Mouse (Mus musculus) heart, embryonic 16.5 days (tissue): ENCODE measurements around the gene Tacc2. TPM values are rescaled to one million over a fixed set of nuclear protein-coding genes. Genes with fewer than 3 reads are reported as not detected.

ENCODE experiments used
- ATAC-seq: fragments of 200-750 bp; cut with Nextera tagmentation; replicated peaks from 2 replicates; pipeline ENCODE4 v1.8.0; 2017; ENCODE audit warnings: moderate number of reproducible peaks; ENCODE audit not compliant: insufficient read depth, low FRiP score; ENCODE audit errors: extremely low read depth
- H3K27ac ChIP-seq: fragments of 300-500 bp; sonication (generic); 2 replicates; pipeline ENCODE4 v1.5.1; 2014; ENCODE audit warnings: mild to moderate bottlenecking, low read length, control low read depth, moderate library complexity
- H3K27me3 ChIP-seq: fragments of 300-500 bp; sonication (generic); 2 replicates; pipeline ENCODE4 v1.6.1; 2014; ENCODE audit warnings: low read length, mixed read lengths; ENCODE audit not compliant: control insufficient read depth, insufficient read depth
- H3K36me3 ChIP-seq: fragments of 300-500 bp; sonication (generic); 2 replicates; pipeline ENCODE4 v1.6.1; 2014; ENCODE audit not compliant: control insufficient read depth, insufficient read depth
- H3K4me1 ChIP-seq: fragments of 300-500 bp; sonication (generic); 2 replicates; pipeline ENCODE4 v1.6.1; 2014; ENCODE audit warnings: low read length, mixed read lengths; ENCODE audit not compliant: control insufficient read depth, insufficient read depth
- H3K4me2 ChIP-seq: fragments of 300-500 bp; sonication (generic); 2 replicates; pipeline ENCODE4 v1.6.1; 2014; ENCODE audit warnings: low read depth, mild to moderate bottlenecking, control low read depth, low read length
- H3K4me3 ChIP-seq: fragments of 300-500 bp; sonication (generic); 2 replicates; pipeline ENCODE4 v1.5.1; 2014; ENCODE audit warnings: mild to moderate bottlenecking, control low read depth, low read length
- H3K9ac ChIP-seq: fragments of 300-500 bp; sonication (generic); 2 replicates; pipeline ENCODE4 v1.6.1; 2014; ENCODE audit warnings: low read length, control low read depth
- H3K9me3 ChIP-seq: fragments of 300-500 bp; sonication (generic); replicated peaks from 2 replicates; pipeline ENCODE4 v1.6.1; 2016; ENCODE audit warnings: low read length; ENCODE audit not compliant: control insufficient read depth
- WGBS: fragments of 180-500 bp; shearing (Covaris S2); extraction: QIAGEN DNeasy Blood & Tissue Kit; methylation state at CpG from one replicate; pipeline ENCODE4 v1.1.7; 2014; 5-methylcytosine and 5-hydroxymethylcytosine counted together
- polyA plus RNA-seq: library from polyadenylated mRNA; unstranded; fragments of >200 nt; fragmentation: Nextera tagmentation; extraction: Ambion mirVana; gene quantifications from 2 replicates; pipeline ENCODE4 v1.2.1, GENCODE M21; 2015

The Tacc2 gene
- polyA plus RNA-seq, 1 experiment from 2014 or later: 47.0 TPM

GRCm38 (mm10) chr7:130701336-130701735, 124.1 kb downstream of the Tacc2 start:
- ATAC-seq: no peak
- Histone ChIP-seq H3K9me3 (no peaks in the 10 kb centered on the region), H3K4me2 (no peak overlapping the region), H3K9ac (no peak overlapping the region), H3K4me3 (no peak overlapping the region), H3K27ac (no peak overlapping the region), H3K36me3 (peaks cover 3% of the 10 kb centered on the region; the same call in 1 of the 2 replicates), H3K4me1 (peaks cover 17% of the 10 kb centered on the region), H3K27me3 (no peaks in the 10 kb centered on the region)
- WGBS: 63% methylated on average over 1 of the region's 1 CpGs

- Histone ChIP-seq H3K4me1 (peaks cover 20% of the 10 kb centered on the region), H3K9me3 (no peaks in the 10 kb centered on the region), H3K36me3 (no peaks in the 10 kb centered on the region; the same call in 1 of the 2 replicates), H3K9ac (no peak overlapping the region), H3K27me3 (no peaks in the 10 kb centered on the region), H3K4me3 (no peak overlapping the region), H3K27ac (no peak overlapping the region), H3K4me2 (no peak overlapping the region)
- WGBS: 61% methylated on average over 2 of the region's 2 CpGs
- ATAC-seq: no peak
Observed at GRCm38 (mm10) chr7:130705230-130705629, 128.0 kb downstream of the Tacc2 start.

GRCm38 (mm10) chr7:130708940-130709339, 131.7 kb downstream of the Tacc2 start:
- no peak; the same call in 1 of the 2 replicates for ATAC-seq
- peaks cover 26% of the 10 kb centered on the region for H3K4me1 ChIP-seq
- no peak overlapping the region for H3K9ac ChIP-seq

GRCm38 (mm10) chr7:130709372-130710274, 132.4 kb downstream of the Tacc2 start:
- Histone ChIP-seq H3K4me1 (peaks cover 26% of the 10 kb centered on the region), H3K36me3 (no peaks in the 10 kb centered on the region), H3K9ac (peak overlapping the region; percentile 53), H3K9me3 (no peaks in the 10 kb centered on the region), H3K4me3 (no peak overlapping the region), H3K4me2 (no peak overlapping the region), H3K27me3 (no peaks in the 10 kb centered on the region), H3K27ac (peak overlapping the region; percentile 74)
- 46% methylated on average over 9 of the region's 9 CpGs for WGBS
- 0 out of 2 replicates have a peak, but pooled peaks have one; percentile 19 for ATAC-seq

More at GRCm38 (mm10) chr7:130708940-130709339, 131.7 kb downstream of the Tacc2 start:
- Histone ChIP-seq H3K4me3 (no peak overlapping the region), H3K4me2 (peak overlapping the region; percentile 29; the same call in 1 of the 2 replicates), H3K27me3 (no peaks in the 10 kb centered on the region), H3K27ac (peak overlapping the region; percentile 74), H3K9me3 (no peaks in the 10 kb centered on the region), H3K36me3 (no peaks in the 10 kb centered on the region)
- 20% methylated on average over 9 of the region's 9 CpGs for WGBS

GRCm38 (mm10) chr7:130711851-130712250, 134.6 kb downstream of the Tacc2 start:
- Histone ChIP-seq H3K27ac (no peak overlapping the region), H3K9ac (no peak overlapping the region), H3K27me3 (no peaks in the 10 kb centered on the region), H3K9me3 (no peaks in the 10 kb centered on the region), H3K36me3 (peaks cover 3% of the 10 kb centered on the region), H3K4me1 (peaks cover 26% of the 10 kb centered on the region), H3K4me3 (no peak overlapping the region), H3K4me2 (no peak overlapping the region)
- WGBS: 89% methylated on average over 6 of the region's 7 CpGs
- no peak for ATAC-seq

GRCm38 (mm10) chr7:130713319-130713718, 136.1 kb downstream of the Tacc2 start:
- Histone ChIP-seq H3K4me3 (no peak overlapping the region), H3K27me3 (no peaks in the 10 kb centered on the region), H3K4me2 (no peak overlapping the region), H3K27ac (no peak overlapping the region), H3K4me1 (peaks cover 23% of the 10 kb centered on the region), H3K9ac (no peak overlapping the region), H3K36me3 (peaks cover 7% of the 10 kb centered on the region), H3K9me3 (no peaks in the 10 kb centered on the region)
- WGBS: 52% methylated on average over 6 of the region's 6 CpGs
- ATAC-seq: no peak

- H3K4me2 ChIP-seq: no peak overlapping the region
- no peaks in the 10 kb centered on the region for H3K9me3 ChIP-seq
- WGBS: 89% methylated on average over 3 of the region's 3 CpGs
- ATAC-seq: no peak
- no peak overlapping the region for H3K9ac ChIP-seq
- peaks cover 11% of the 10 kb centered on the region for H3K4me1 ChIP-seq
- H3K36me3 ChIP-seq: peaks cover 10% of the 10 kb centered on the region
- no peak overlapping the region for H3K27ac ChIP-seq
- no peak overlapping the region for H3K4me3 ChIP-seq
- no peaks in the 10 kb centered on the region for H3K27me3 ChIP-seq
Observed at GRCm38 (mm10) chr7:130715467-130715866, 138.2 kb downstream of the Tacc2 start.

GRCm38 (mm10) chr7:130716341-130716740, 139.1 kb downstream of the Tacc2 start:
- no peak for ATAC-seq
- Histone ChIP-seq H3K27ac (no peak overlapping the region), H3K27me3 (no peaks in the 10 kb centered on the region), H3K9me3 (no peaks in the 10 kb centered on the region), H3K4me1 (peaks cover 14% of the 10 kb centered on the region), H3K36me3 (peaks cover 10% of the 10 kb centered on the region), H3K4me3 (no peak overlapping the region), H3K9ac (no peak overlapping the region), H3K4me2 (no peak overlapping the region)
- WGBS: 87% methylated on average over 4 of the region's 4 CpGs

- H3K4me3 ChIP-seq: no peak overlapping the region
- no peak overlapping the region for H3K4me2 ChIP-seq
- H3K27me3 ChIP-seq: no peaks in the 10 kb centered on the region
- H3K9me3 ChIP-seq: no peaks in the 10 kb centered on the region
- H3K36me3 ChIP-seq: peaks cover 10% of the 10 kb centered on the region
- no peak for ATAC-seq
- H3K27ac ChIP-seq: no peak overlapping the region
- WGBS: 87% methylated on average over 6 of the region's 6 CpGs
- peaks cover 14% of the 10 kb centered on the region for H3K4me1 ChIP-seq
- no peak overlapping the region for H3K9ac ChIP-seq
Observed at GRCm38 (mm10) chr7:130716989-130717388, 139.8 kb downstream of the Tacc2 start.
